Mouse (Mus musculus) cerebellum, adult 8-10 months (tissue): ENCODE data around the gene Ppp1r3d.

ENCODE experiments used
- DNase-seq: peaks from one replicate; pipeline ENCODE4 v3.0.0; 2022

Gene Ppp1r3d

DNA sequence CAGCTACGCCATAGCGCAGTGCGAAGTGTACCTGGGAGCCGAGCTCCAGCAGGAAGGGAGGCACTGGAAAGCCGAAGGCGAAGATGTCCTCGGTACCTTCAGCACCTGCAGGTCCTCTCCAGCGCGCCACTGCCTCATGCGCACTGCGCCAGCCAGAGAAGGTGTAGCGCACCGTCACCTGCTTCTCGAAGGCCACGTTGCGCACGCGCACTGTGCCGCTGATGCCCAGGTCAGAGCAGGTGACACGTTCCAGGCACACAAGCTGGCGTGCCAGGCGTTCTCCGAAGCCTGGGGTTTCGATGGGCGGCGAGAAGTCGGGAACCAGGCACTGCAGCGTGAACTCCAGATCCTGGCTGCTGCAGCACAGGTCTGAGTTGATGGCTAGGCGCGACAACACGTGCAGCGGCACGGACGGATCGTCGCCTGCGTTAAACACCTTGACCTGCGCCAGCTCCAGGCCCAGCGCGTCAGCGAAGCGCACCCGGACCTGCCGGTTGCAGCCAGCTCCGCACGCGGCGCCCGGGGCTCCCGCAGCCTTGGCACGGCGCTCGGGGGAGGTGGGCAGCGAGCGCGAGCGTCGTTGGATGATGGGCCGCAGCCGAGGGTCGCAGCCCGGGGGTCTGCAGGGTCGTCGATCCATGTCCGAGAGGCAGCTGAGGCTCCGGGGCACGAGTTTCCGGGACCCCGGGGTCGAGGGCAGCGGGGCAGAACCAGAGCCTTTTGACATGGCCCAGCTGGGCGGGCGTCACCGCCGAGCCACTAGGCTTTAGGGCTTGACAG, 601 bp downstream of the Ppp1r3d start:
- DNase-seq: peak; percentile 17

DNA sequence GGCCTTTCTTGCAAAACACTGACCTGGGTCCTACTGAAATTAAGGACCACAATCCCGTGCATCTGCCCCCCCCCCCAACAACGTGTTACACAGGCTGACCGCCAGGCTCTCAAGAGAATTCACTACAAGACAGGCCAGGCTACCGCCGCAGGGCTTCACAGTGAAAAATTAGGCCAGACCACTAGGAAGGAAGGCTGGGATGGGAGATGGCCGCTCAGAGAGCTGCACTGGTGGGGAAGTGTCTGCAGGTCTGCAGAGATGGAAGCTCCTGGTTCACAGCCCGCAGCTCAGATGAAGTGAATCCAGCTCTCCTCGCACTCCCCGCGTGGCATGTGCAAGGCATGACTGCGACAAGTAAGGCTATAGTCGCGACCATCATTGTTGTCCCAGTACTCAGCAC, 1.2 kb downstream of the Ppp1r3d start:
- no peak for DNase-seq

DNA sequence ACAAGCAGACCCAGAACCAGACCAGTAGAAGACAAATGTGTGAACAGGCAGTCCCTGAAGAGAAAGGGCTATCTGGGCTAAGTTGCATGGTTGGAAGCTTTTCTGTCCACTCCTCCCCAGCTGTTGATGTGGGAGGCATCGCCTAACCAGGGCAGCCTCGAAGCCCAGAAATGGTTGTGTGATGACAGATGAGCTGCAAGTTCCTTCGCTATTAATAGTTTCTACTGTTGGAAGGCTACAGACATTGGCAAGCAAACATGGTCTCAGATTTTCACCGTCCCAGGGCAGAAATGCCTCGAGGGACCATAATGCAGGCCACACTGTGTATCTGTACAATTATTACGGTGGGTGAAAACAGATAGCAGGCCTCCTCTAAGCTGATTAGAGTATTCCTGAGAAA, 1.7 kb downstream of the Ppp1r3d start:
- no peak for DNase-seq

DNA sequence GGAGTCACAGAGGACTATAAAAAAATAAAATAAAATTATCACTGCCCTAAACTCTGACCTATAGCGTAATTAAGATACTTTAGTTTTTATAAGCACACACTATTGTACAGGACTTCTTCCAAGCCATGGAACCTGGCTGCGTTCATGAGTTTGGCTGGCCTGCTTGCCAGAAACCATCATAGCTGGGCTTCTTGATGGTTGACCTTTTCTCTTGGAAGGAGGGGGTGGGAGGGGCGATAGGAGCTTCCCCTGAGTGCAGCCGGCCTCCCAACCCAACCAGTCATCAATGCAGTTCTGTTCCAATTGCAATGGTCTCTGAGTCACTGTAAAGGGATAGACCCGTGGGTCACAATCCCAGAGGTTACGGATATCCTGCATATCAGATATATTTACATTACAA, 4.0 kb downstream of the Ppp1r3d start:
- no peak for DNase-seq

DNA sequence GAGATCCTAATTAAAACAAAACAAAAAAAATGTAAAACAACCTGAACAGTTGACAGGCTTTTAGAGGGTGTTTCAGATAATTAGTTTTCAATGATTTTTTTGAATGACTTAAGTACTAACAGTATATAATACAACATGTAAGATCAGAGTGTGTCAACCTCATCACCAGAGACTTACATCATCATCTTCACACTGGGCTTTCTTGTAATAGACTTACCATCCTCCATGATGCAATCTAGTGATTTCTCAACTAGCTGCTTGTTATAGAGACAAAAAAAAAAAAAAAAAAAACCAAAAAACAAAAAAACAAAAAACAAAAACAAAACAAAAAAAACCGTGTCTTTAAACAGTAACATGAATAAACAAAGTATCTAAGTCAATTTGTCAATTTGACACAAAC, 5.2 kb downstream of the Ppp1r3d start:
- DNase-seq: no peak

DNA sequence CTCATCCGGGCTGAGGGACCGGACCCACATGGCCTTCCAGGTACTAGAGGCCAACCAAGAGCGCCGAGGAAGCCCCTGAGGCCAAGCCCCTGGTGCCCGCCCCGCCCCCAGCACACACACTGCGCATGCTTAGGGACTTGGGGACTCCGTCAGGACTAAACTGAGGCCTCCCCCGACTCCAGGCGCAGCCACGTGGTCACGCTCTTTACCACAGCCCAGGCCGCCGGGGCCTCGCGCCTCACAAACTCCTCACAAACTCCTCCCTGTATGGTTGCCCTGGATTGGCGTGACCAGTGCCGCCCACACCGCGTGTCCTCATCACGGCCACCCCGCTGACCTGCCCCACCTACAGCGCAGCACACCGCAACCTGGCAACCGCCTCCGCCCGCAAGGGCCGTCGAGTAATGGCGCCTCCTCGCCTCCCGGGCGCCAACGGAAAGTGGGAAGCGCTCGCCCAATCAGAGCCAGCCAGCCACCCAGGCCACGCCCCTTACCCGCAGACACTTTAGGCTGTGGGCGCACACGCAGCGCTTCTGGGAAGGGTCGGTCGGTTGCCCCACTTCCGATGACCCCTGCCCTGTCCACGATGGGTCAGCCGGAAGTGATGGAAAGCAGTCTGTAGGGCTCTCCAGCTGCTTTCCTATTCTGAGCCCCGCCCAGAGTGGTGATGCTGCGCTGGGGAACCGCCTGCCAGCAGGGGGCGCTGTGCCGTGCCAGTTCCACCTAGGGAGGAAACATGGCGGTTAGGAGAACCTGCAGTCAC, 7.0 kb downstream of the Ppp1r3d start, which contains the start of gene Sycp2:
Gene Sycp2 (minus strand): TSS at position 633 of the 763 bp plus-strand sequence.
- no peak for DNase-seq
